Mouse (Mus musculus): ENCODE results near the gene Rack1.
A peak's percentile ranks its signal among the peaks of the same experiment; 100 is the strongest.

Rack1 gene

GRCm38 (mm10) chr11:48795221-48795620 lies 4.9 kb upstream of the Rack1 start:
- no peak for DNase-seq (ENCODE audit: extremely low read depth, low read depth)

- no peak for DNase-seq (ENCODE audit: extremely low read depth, low read depth)
Observed at GRCm38 (mm10) chr11:48796290-48796689, 3.8 kb upstream of the Rack1 start.

DNA sequence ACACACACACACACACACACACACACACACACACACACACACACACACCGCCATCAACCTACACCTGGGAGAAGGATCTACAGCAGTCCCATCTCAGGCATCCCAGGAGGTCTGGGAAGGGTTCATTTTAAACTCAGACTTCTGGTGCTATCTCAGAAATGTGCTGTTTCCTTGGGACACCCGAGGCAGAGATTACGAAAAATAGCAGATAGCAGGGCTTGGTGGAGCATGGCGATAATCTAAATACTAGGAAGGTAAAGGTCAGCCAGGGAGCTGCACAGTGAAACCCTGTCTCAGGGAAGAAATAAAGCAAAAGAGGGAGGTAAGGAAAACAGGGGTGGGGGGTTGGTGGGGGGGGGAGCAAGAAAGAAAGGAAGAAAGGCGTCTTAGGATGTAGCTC lies 2.8 kb upstream of the Rack1 start:
- DNase-seq (ENCODE audit: extremely low read depth, low read depth), result no peak

- DNase-seq (ENCODE audit: extremely low read depth, low read depth), result no peak
Observed at GRCm38 (mm10) chr11:48798308-48798707, 1.8 kb upstream of the Rack1 start.

GRCm38 (mm10) chr11:48798984-48799920 lies 880 bp upstream of the Rack1 start:
- no peak for DNase-seq (ENCODE audit: extremely low read depth, low read depth)

DNA sequence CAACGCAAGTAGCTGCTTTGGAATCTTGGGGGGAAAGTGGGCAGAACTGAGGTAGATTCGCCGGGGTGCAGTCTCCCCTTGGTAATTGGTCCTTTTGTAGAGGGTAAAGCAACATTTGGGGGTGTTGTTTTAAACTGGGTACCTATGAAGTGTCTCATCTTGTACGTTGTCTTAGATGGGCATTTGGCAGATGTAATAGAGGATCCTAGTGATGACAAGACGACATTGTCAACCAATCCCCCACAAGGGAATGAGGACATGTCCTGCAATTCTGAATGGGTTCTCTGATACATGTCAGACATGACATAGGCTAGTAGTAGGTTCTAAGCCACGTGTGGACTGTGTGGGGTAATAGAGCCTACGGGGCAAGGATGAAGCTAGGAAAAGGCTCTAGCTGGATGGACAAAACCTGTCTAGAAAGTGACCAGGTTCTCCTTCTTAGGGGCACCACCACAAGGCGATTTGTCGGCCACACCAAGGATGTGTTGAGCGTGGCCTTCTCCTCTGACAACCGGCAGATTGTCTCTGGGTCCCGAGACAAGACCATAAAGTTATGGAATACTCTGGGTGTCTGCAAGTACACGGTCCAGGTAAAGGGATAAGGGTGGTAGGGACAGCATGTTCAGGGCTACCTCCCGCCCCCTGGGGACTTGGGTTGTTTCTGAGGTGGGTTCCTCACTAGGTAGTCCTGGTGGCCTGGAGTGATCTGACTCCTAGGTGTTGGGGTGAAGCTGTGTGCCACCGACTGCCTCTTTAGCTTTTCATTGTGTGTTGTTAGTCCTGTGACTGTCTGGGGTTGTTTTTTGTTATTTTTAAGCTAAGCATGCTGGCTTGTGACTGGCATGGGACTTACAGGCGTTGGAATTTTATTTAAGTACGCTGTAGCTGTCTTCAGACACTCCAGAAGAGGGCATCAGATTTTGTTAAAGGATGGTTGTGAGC lies 2.0 kb downstream of the Rack1 start:
- no peak for DNase-seq (ENCODE audit: extremely low read depth, low read depth)

DNA sequence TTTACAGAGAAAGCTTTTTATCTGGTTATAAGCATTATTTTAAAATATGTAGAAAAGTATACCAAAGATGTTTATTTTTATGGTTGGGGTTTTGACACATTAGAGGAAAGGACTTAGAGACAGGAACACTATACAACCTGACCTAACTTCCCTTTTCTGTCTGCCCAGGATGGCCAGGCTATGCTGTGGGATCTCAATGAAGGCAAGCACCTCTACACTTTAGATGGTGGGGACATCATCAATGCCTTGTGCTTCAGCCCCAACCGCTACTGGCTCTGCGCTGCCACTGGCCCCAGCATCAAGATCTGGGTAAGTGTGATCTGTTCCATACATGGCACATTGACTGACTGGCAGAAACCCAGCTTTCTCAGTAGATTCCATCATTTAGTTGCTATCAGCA lies 3.9 kb downstream of the Rack1 start:
- DNase-seq (ENCODE audit: extremely low read depth, low read depth), result no peak

GRCm38 (mm10) chr11:48804922-48805321 lies 4.8 kb downstream of the Rack1 start:
- no peak for DNase-seq (ENCODE audit: extremely low read depth, low read depth)

DNA sequence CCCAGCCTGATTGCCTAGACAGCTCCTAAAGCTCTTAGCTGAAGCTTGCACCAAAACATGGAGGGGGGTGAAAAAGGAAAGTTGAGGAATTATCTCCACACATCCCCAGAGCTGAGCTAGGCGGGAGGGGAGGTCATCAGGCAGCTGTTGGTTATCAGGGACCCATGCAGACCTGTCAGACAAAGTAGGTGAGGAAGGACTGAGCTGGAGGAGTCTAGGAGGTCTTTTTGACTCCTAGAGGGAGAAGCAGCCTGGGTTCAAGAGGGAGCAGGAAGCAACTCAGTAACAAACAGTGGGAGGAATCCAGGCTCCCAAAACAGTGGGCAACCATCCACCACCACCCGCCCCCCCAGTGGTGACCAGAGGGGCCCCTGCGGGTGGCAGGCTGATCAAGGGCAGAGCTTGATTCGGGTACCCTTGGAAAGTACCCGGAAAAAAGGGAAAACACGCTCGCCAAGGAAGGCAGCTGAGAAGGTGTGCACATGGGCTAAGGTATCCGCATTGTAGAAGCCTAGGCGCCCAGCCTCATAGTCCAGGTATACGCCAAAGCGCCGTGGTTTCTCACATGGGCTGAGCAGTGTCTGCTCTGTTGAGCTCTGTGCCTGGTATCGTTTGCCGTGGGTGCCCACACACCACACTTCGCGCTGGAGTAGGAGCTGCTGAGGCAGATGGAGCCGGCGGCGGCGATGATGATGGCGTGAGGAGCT lies 6.9 kb downstream of the Rack1 start:
- no peak for DNase-seq (ENCODE audit: extremely low read depth, low read depth)

GRCm38 (mm10) chr11:48807563-48808303 lies 7.6 kb downstream of the Rack1 start:
- no peak for DNase-seq (ENCODE audit: extremely low read depth, low read depth)

DNA sequence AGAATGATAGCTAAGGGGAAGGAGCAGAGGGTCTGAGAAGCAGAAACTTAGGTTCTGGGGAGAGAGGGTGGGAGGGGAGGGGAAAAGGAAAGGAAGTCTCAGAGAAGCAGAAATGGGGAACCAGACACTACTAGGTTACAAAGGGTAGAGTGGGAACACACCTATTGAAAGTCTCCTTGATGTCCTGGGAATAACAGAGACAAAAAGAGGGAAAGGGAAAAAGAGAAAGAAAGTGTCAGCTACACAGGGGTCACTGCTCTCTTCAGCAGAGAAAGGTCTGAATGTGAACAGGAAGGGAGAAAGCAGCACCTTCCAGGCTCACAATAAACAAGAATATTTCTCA lies 8.1 kb downstream of the Rack1 start:
- no peak for DNase-seq (ENCODE audit: extremely low read depth, low read depth)

GRCm38 (mm10) chr11:48808737-48809433 lies 8.8 kb downstream of the Rack1 start:
- DNase-seq (ENCODE audit: extremely low read depth, low read depth), result no peak

- no peak for DNase-seq (ENCODE audit: extremely low read depth, low read depth)
Observed at GRCm38 (mm10) chr11:48809434-48809830, 9.3 kb downstream of the Rack1 start.

GRCm38 (mm10) chr11:48810142-48810541 lies 10.0 kb downstream of the Rack1 start:
- DNase-seq (ENCODE audit: extremely low read depth, low read depth), result no peak

- no peak for DNase-seq (ENCODE audit: extremely low read depth, low read depth)
Observed at GRCm38 (mm10) chr11:48813782-48814181, 13.7 kb downstream of the Rack1 start.

DNA sequence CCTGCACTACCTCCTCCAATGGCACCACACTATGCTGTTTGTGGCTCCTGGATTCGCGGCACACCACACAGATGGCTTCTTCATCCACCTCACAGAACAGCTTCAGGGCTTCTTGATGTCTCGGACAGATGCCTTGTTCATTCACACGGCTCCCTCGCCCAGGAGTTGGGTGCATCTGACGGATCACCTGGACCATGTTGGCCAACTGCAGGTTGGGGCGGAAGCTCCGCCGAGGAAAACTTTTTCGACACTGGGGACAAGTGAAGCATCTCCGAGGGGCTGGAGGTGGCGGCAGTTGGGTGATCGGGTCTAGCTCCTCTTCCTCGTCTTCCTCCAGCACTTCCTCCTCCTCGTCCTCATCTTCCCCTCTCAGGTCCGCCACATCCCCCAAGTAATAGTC lies 15.7 kb downstream of the Rack1 start:
- no peak for DNase-seq (ENCODE audit: extremely low read depth, low read depth)

DNA sequence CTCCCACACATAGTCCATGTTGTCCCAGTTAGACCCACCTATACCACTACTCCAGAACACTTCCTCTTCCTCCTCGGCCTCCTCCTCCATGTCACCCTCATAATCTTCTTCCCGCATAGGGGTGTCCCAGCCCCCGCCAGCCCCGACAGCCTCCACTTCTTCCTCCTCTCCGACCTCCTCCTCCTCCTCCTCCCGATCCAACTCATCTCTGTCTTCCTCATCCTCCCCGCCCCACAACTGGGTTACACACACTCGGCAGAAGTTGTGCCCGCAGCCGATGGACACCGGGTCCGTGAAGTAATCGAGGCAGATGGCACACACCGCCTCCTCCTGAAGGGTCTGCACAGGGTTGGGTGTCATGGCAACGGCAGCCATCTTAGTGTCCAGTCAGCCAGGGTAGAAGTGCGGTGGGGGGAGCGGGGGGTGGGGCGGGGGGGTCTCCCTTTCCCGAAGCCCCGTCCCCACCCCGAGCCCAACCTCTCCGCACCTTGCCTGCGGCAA lies 16.2 kb downstream of the Rack1 start:
- DNase-seq (ENCODE audit: extremely low read depth, low read depth), result no peak

DNA sequence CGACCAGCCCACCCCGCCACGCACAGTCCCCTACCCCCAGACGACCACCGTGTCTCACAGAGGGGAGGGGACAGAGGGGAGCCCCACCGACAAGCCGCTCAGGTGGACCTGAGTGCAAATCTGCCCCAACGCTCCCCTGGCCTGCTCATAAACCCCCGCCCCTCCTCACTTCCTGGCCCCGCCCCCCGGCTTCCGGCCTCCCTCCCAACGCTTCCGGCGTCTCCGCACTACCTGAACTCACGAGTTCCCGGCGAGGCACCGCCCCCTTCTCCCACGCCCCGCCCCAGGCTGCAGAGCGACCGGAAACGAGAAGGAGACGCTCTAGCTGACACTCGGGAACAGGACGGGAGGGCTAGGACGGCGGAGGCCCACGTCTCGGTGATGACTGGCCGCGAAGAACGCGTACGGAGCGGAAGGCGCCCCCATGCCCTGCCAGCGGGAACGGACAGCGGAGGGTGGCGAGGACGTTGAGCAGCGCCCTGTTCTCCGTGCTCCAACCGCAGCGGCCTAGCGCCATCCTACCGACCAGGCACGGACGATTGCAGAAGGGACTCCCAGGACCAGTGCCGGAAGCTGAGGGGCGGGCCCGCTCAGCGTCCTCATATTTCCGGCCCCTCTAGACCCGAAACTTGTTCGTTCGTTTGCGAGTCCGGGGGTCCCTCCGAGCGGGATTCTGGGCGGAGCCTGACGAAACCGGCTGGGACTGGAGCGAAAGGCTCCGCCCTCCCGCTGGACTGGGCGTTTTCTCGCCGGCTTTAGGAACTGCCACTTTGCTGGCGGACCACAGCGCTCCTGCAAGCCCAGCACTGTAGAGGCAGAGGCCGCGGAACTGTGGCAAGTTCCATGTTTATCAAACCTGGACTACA lies 16.9 kb downstream of the Rack1 start, which contains the start of gene Trim41:
TSS of gene Trim41 (minus strand) at position 554 of the 866 bp plus-strand sequence.
- peak; percentile 92 for DNase-seq (ENCODE audit: extremely low read depth, low read depth)

GRCm38 (mm10) chr11:48817794-48818193 lies 17.7 kb downstream of the Rack1 start:
- DNase-seq (ENCODE audit: extremely low read depth, low read depth), result no peak
